Mouse (Mus musculus) spleen, postnatal 4 days (tissue): ENCODE measurements at regions not wholly inside any gene's neighbourhood (a gene's known extent, or its start where the extent isn't known, plus 50 kb on each side); places are given as distances from the start of the nearest gene placed in this dataset.
"Not testable (repeated sequence)": the region's sequence is repeated elsewhere in the genome, so short reads cannot be mapped to it uniquely, and the experiment has no call there.

Source experiments
- DNase-seq, 2 experiments: peaks; one replicate each; pipeline ENCODE4 v3.0.0; 2022; ENCODE audit warnings: low spot score in 2 of 2

DNA sequence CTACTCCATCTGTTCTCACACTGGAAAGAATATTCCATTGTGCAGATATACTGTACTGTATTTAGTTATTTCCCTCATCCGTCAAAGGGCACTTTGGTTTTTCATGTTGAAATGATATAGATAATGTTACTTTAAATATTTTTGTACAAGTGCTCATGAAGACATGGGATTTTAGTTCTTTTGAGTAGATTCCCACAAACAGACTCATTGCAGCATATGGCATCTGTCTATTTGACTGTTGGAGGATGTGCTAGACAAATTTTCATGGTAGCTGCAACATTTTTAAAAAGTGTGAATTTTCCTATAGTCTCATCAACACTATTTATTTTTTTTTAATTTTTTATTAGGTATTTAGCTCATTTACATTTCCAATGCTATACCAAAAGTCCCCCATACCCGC lies 502.5 kb downstream of the Hdgfl1 start:
- no peak for DNase-seq

DNA sequence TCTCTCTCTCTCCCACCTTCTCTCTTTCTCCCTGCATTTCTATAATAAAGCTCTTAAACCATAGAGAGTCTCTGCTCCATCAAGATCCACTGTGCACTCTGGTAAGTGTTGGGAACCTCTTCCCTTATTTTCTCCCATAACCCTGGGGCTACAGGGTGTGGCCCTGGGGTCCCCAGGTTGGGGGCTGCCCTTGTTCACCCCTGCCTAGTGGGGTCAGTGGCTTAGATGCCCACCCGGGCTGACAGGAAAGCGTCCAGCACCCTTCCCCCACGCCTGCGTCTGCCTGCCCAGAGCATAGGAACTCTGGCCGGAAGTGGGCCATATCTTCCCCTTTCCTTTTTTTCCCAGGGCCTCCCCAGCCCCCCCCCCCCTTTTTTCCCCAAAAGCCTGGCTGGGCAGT lies 534.0 kb downstream of the Hdgfl1 start:
- DNase-seq, result no peak

DNA sequence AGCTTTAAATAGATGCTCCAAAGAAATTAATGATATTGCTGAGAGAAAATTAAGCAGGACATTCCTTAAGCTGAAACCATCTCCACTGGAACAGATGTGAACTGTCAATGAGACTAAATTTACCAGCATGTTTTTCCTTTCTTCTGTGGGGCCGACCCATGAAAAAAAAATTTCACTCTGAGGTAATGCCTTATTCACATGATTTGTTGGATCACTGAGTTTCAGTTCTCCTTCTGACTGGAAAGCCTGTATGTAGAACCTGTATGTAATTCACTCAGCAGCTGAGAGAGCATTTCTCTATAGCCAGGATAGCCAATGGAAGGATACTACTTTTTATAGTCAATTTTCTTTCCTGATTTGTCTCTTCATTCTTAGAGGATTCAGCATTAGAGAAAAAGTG lies 535.3 kb downstream of the Hdgfl1 start:
- no peak for DNase-seq

DNA sequence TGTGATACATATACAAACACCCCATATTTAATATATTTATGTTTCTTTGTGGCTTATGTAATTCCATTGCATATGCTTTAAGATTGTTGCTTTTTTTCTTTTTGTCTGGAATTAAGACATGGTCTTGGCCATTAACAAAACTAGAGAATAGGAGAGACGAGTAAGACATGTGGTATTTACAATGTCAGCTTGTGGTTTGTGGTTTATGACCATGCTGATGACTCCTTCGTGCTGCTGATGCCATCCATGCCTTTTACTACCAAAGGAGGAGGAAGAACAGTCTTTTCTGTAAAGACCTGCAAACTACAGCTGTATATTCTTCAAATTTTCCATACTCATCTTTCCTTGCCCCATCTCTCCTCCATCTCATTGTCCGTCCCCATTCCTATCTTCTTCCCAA lies 552.7 kb downstream of the Hdgfl1 start:
- no peak for DNase-seq

DNA sequence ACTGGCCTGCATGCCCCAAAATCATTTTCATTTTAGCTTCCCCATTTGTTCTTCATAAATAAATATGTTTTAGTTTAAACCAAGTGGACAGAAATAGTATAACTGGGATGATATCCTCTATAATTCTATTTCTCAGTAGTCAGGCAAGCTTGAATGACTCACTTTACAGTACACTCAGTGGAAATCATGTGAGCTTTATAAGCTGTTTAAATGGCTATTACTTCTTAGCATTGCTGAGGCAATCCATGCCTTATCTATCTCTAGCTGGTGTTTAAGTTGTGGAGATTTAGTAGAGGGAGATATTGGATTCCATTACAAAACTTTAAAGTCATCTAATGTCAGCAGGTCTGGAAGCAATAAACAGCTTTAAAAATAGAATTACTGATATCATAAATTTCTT lies 553.4 kb downstream of the Hdgfl1 start:
- DNase-seq, result no peak

DNA sequence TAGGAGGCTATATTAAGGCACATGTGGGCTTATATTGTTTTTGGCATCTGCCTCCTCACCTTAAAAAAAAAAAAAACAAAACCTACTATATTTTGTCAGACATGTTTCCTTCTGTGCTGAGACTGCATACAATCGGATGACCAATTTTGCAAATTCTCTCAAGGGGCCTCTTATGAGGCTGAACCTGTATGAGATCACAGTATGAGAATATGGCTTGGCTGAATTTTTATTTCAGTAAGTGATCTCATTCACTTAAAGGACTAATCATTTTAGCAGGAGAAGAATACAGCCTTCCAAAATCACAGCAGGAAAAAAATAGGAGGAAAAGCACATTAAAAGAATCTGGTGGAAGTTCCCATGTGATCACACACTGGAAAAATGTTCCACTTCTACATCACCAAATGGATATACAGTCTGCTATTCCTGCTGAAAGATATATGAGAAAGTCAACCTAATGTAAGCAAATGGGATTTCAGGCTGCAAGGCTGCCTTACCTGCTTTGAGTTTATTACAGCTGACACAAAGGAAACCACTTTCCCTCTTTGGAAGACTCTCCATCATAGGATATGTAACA lies 564.3 kb downstream of the Hdgfl1 start:
- no peak for DNase-seq

DNA sequence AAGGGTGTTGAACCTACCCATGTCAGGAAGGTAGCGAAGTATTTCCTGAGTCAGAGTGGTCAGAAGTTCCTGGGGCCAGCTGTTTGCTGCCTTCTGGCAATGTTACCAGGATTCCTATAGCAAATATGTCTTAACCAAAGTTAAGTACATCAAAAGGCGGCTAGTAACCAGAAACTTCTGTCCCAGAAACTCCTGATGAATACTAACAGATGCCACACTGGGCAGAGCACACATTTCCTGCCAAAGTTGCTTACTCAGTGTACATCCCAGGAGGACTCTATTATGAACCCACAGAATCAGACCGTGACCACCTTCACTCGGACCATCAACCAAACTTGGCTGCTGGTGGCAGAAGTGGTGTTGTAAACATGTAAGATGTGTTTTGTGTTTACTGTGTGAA lies 575.3 kb downstream of the Hdgfl1 start:
- no peak for DNase-seq

DNA sequence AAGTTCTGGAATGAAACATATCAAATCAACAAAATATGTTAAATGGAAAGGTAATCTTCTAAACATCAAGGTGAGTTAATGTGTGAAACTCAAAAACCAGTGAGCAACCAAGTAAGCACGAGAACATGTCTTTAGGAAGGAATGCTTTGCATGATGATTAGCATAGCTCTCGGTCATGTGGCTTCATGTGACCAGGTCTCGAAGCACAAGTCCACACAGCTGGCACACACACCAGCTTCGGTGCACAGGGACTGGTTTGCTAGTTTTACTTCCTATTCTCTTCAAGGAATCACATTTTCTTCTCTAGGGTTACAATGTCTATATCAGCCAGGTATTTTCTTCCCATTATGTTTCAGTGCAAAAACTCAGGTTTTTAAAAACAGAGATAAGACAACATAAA lies 586.1 kb downstream of the Hdgfl1 start:
- no peak for DNase-seq

DNA sequence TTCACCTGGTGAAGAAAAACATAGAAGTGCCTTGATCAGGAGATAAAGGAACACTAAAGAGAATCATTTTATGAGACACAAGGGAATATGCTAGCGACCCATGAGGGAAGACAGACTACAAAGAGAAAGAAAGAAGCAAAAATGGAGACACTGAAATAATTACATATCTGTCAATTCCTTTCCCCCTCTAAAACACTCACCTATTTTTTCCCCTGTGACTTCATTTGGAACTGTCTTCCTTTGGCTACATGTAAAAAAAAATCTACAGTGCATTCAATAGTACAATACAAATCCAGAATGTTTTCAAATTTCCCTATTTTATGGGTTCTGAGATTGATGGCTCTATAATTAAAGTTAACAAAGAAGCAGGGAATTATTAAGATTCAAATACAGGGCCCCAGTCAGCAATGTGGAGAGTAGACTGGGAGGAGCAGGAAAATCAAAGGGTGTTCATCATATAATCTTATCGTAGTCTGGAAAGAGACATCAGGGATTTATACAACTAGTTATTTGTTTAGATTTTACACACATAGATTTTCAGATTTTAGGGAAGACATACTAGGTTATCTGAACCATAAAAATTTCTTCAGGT lies 598.0 kb downstream of the Hdgfl1 start:
- no peak for DNase-seq

DNA sequence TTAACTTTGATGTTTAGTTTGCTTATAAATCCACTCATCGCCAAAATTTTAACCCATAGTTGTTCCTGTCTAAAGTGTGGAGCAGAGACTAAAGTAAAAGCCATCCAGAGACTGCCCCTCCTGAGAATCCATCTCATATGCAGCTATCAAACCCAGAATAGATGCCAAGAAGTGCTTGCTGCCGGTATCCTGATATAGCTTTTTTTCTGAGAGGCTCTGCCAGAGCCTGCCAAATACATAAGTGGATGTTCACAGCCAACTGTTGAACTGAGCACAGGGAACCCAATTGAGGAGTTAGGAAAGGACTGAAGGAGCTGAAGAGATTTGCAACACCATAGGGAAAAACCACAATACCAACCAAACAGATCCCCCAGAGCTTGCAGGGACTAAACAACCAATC lies 600.3 kb downstream of the Hdgfl1 start:
- no peak for DNase-seq

DNA sequence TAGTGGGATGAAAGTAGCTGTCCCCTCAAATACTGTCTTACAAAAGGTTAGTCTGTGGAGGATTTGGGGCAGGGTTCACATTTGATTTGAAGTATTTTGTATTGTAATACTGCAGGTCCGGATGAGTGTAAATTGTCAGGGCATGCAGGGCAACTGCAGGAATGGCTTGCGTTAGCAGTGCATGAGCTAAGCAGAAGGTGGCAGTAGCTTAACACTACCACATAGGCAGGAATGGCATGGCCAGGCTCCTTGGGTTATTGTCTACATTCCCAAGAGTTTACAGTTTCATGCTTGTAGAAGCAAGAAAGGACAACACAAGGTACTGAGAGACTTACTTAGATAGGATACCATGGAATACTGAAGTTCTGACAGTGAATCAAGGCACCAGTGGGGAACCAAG lies 611.3 kb downstream of the Hdgfl1 start:
- no peak for DNase-seq

DNA sequence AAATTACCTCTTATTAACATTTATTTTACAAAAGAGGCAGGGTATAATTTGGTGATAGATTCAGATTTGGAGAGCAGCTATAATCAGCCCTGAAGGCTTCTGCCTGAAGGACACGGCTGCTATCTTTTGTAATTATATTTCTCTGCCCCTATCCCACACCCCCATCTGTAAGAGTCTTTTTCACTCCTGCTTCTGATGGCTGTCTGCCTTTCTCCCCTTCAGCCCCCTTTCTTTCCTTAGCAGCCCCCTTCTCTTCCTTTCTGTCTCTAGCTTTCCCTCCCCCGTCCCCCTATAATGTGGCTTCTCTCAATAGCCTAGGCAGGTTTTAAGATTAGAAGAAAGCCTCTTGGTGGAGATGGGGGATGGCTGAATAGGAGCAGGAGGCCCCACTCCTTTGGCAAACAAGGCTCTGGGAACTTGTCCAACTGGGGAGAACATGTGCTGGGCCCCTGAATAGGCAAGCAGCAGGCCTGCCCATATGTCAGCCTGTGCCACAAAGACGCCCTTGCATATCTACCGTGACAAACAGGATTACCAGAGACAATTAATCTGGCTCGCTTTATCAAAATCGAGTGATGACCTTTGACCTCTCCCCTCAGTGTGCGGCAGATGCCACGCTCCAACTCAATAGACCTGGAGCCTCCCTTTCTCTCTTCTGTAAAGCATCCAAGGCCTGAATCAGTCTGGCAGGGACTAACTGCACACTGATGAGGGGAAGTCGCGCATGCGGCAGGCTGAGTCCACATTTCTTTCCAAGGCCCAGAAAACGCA lies 615.1 kb downstream of the Hdgfl1 start:
- DNase-seq, result no peak

DNA sequence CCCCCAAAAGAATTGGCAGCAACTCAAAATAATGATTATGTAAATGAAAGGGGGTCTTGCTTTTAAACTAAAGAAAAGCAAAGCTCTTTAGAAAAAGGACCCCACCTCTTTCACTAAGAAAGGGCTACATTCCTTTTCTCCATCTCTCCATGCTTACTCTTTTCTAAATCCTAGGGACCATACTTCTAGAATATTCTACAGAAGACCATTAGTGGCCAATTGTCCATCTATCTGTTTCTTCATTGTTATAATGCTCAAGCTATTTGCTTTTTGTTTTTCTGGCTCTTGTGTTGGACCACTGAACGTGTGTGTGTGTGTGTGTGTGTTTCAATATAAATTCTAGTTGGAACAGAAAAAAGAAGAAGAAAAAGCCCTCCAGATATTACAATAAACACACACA lies 615.7 kb downstream of the Hdgfl1 start:
- no peak for DNase-seq

DNA sequence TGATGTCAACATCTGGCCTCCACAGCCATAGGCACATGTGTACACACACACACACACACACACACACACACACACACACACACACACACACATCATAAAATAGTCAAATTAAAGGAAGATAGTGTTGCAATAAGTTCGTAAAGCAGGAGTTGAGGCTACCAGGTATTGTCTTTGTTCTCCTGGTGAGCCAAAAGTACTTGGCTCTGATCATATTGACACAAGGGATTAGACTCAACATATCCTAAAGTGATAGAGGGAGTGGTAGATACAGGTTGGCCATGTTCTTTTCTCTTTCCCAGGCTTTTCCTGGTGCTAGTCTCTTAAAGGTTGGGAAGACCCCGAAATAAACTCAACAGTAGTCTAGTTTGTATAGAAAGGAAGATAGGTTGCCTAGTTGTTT lies 616.9 kb downstream of the Hdgfl1 start:
- DNase-seq, result no peak

DNA sequence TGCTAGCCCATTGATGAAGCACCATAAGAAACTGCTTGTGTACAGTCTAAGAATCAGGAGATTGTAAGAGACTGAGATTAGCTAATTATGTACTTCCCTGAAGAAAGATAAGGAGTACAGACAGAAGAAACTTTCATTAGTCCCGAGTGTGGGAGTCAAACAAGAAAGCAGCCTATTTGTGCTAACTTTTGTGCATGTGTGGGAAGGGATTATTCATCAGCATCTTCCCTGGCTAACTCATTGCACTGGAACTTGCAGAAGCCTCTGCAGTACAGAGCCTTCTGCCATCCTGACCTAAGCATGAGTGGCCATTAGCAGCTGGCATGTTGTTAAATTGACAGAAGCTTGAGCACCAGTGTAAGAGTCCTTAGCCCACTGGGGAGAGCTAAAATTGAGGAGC lies 619.5 kb downstream of the Hdgfl1 start:
- no peak for DNase-seq

DNA sequence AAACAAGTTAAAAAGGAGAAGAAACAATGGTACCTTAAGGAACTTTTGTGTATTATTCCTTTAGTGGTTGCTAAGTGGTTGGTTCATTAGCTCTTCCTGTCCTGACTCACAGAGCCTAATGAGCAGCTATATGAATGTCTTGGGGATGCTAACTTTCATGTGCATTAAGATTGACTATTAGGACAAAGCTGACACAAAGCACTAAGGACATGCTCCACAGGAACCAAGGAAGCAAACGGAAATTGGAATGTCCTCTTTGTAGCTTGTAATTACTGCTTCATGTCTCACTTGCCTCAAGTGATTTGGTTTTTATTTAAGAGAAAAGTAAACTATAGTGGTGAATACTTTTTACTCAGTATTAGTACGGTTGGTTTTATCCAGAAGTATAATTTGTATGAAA lies 627.2 kb downstream of the Hdgfl1 start:
- DNase-seq, result no peak

DNA sequence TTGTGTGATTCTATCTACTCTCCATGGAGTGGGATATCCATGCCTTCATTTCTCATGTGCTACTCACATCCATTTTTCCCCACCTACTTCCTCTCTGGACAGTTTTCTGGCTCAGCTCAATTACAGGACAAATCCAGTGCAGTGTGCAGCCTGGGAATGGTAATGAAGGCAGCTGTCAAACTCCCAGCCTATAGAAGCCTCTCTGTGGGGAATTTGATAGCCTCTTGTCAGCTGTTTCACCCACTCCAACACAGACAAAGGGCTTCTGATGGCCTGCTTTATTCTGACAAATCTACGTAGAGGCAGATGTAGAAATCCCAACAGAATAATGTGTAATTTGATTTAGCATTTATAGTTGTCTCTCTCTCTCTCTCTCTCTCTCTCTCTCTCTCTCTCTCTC lies 650.6 kb downstream of the Hdgfl1 start:
- no peak for DNase-seq

DNA sequence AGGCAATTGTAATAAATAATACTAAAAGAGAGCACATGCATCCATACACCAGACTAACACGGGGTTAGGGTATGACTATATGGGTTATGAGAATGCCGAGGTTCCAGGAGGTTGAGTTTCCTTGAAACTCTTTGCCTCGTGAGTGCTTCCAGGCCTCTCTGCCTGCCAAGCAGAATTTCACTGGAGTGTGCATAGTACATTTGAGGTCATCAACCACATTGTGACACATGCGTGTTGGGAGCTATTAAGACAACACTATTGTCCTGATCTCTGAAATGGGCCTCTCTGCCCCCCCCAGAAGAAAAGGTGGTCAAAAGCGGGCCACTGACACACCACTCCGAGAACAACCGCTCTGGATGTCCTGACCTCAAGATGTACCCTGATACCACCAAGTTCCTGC lies 655.8 kb downstream of the Hdgfl1 start:
- no peak for DNase-seq

DNA sequence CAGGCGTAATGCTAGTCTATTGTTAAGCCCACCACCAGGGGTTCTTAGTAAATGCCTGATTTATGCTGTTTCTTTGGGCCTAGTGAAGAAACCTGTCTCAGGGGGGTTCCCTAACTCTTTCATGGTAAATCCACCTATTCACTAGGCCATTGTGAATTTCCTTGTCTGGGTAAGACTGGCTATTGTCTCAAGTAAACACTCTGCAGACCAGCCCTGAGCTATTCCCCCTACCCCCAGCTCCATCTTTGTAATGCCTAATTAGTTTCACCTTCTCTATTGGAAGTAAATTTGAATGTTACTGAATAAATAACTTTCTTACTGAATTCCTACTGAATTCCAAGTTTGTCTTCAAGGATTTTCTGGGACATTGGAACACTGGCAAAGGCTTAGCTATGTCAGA lies 656.2 kb downstream of the Hdgfl1 start:
- DNase-seq, result not testable (repeated sequence)

DNA sequence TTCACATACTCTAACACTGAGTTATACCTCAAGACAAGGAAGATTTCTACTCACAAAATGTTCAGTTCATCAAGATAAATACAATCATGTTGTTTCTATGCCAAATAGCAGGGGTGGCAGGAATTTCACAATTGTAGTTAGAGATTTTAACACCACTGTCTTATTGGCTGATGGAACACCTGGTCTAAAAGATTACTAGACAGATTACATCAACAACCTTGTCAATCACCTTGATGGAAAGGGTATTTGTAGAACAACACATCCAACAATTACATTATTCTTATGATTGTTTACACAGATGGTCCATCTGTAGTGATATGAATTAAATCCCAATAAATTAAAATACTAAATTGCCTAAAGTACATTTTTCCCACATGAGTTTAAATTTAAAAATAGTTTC lies 657.4 kb downstream of the Hdgfl1 start:
- no peak for DNase-seq

DNA sequence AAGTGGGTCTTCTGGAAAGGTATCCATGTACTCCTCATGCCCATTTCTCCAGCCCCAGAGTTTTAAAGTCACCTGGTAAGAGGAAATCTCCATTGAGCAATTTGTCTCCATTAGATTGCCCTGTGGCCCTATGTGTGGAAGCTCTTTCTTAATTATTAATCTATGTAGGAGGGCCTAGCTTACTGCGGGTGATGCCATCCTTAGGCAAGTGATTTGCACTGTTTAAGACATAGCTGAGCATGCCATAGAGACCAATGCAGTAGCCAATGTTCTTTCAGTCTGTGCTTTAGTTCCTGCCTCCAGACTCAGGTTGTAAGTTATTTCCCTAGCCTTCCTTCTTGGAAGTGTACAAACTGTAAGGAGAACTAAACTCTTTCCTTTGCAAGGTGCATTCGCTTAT lies 661.0 kb downstream of the Hdgfl1 start:
- DNase-seq, result no peak

DNA sequence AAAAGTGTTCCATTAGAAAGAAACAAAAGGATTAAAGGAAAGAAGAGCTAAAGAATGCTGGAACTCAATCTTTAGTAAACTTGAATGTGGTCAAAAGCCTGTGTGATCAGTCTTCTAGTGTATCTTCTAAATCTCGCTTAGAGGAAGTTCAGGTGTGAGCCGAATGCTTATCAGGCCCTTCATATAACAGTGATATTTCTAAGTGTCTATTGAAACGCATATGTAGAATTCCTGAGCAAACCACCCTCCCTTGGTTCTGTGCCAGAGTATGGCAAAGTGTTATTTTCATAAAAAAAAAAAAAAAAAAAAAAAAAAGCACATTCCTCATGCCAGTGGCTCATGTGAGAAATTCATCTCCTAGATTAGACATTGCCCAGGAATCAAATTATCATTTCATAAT lies 681.2 kb downstream of the Hdgfl1 start:
- no peak for DNase-seq

DNA sequence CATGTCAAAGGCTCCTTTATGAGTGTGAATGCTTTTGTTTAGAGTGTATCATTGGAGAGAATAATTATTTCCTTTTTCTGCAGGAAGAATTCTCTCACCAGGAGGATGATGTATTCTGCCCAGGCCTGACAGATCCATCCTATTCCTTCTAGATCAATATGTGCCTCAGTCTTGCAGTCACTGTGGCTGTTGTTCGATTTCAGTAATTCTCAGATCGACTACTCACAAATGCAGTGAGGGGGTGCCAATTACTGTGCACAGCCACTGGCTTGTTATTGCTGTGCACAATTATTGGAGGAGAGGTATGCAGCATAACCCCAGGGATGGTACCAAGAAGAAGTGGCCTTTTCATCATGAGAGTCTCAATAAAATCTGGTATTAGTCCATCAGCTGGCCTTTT lies 689.2 kb downstream of the Hdgfl1 start:
- no peak for DNase-seq

DNA sequence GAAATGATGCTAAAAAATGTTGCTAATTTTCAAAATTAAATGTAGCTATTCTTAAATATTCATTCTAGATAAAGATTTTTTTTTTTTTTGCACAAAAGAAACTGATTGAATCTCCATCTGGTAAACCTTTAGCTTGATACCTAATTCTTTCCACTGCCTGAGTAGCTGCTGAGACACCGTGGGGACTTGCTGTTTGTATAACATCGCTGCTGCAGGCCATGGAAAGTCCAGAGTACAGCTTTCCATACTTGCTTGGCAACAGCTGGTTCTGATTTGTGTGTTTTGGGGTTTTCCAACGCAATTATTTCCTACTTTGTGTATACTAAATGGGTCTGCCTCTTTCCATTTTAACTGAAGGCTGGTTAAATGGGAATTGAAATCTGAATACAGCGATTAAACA lies 689.7 kb downstream of the Hdgfl1 start:
- DNase-seq, result no peak
